ENCODE assay signal across 8 mouse cellular contexts in genomic region chrX:38576078-38576477, GRCm38 (mm10). TPM values are rescaled to one million over a fixed set of nuclear protein-coding genes. Genes with fewer than 3 reads are reported as not detected.
DNase-seq lines count a peak whose midpoint lies in the region; ATAC-seq lines count a peak whose summit lies in the region.
"Had no signal": no experiment of that assay in that cellular context is flagged by ENCODE, and none has a peak within 500 bp of the region (broad histone marks: within the 10 kb centered on the region; RNA-seq: fewer than 3 reads in every experiment).

Gene Cul4b, minus strand, starts transcription at chrX:38576196.

- no peaks in the 10 kb centered on the region for H3K36me3 ChIP-seq in forebrain, embryonic 12.5 days (replicated peaks)
- H3K36me3 ChIP-seq in hindbrain, embryonic 14.5 days (replicated peaks; ENCODE audit: control insufficient read depth, insufficient read depth): no peaks in the 10 kb centered on the region
- H3K36me3 ChIP-seq in liver, embryonic 15.5 days (replicated peaks): no peaks in the 10 kb centered on the region

- no peaks in the 10 kb centered on the region for H3K4me1 ChIP-seq in forebrain, embryonic 12.5 days
- no peaks in the 10 kb centered on the region for H3K4me1 ChIP-seq in hindbrain, embryonic 14.5 days (replicated peaks; ENCODE audit: control insufficient read depth, insufficient read depth, low read length)
- H3K4me1 ChIP-seq in liver, embryonic 15.5 days (replicated peaks): peaks cover 11% of the 10 kb centered on the region

- no peak for ATAC-seq in forebrain, embryonic 12.5 days (ENCODE audit: low FRiP score)
- ATAC-seq in hindbrain, embryonic 14.5 days (ENCODE audit: low FRiP score): no peak
- peak; percentile 96 for ATAC-seq in liver, embryonic 15.5 days (ENCODE audit: insufficient read depth)

- H3K27ac ChIP-seq in forebrain, embryonic 12.5 days: no peak within 1 kb of the TSS
- no peak within 1 kb of the TSS for H3K27ac ChIP-seq in hindbrain, embryonic 14.5 days
- H3K27ac ChIP-seq in liver, embryonic 15.5 days (replicated peaks): no peak within 1 kb of the TSS

- DNase-seq in ES-CJ7 (ENCODE audit: low read depth, low spot score) (peak; percentile 95), ZHBTc4 (ENCODE audit: low read depth, low spot score) (peak; percentile 95)
- no peak for DNase-seq in hindbrain, embryonic 14.5 days (ENCODE audit: low spot score)
- DNase-seq in cerebellum, adult 11 months: no peak
- DNase-seq in cerebellum, postnatal 14 days: no peak

- 90% methylated on average over 15 of the region's 15 CpGs for WGBS in forebrain, embryonic 12.5 days
- WGBS in hindbrain, embryonic 14.5 days: 90% methylated on average over 15 of the region's 15 CpGs
- WGBS in liver, embryonic 15.5 days (ENCODE audit: insufficient replicate concordance): 54% methylated on average over 15 of the region's 15 CpGs

- H3K9me3 ChIP-seq in forebrain, embryonic 12.5 days: no peaks in the 10 kb centered on the region
- H3K9me3 ChIP-seq in hindbrain, embryonic 14.5 days (ENCODE audit: control insufficient read depth, low read length): no peaks in the 10 kb centered on the region
- no peaks in the 10 kb centered on the region for H3K9me3 ChIP-seq in liver, embryonic 15.5 days (replicated peaks)
- H3K9me3 ChIP-seq: megakaryocyte, embryonic 14.5 days had no signal

- no peak within 1 kb of the TSS for H3K9ac ChIP-seq in forebrain, embryonic 12.5 days
- H3K9ac ChIP-seq in hindbrain, embryonic 14.5 days: no peak within 1 kb of the TSS
- no peak within 1 kb of the TSS for H3K9ac ChIP-seq in liver, embryonic 15.5 days

- no peak within 1 kb of the TSS for H3K4me2 ChIP-seq in forebrain, embryonic 12.5 days
- H3K4me2 ChIP-seq in hindbrain, embryonic 14.5 days (replicated peaks): no peak within 1 kb of the TSS
- peak within 1 kb of the TSS; percentile 42 for H3K4me2 ChIP-seq in liver, embryonic 15.5 days

- H3K27me3 ChIP-seq in forebrain, embryonic 12.5 days: no peaks in the 10 kb centered on the region
- no peaks in the 10 kb centered on the region for H3K27me3 ChIP-seq in hindbrain, embryonic 14.5 days (ENCODE audit: control insufficient read depth, insufficient read depth, low read length)
- no peaks in the 10 kb centered on the region for H3K27me3 ChIP-seq in liver, embryonic 15.5 days
- H3K27me3 ChIP-seq: megakaryocyte, embryonic 14.5 days had no signal

- H3K4me3 ChIP-seq in forebrain, embryonic 12.5 days (replicated peaks): no peak within 1 kb of the TSS
- H3K4me3 ChIP-seq in hindbrain, embryonic 14.5 days (replicated peaks; ENCODE audit: low read length): no peak within 1 kb of the TSS
- H3K4me3 ChIP-seq in liver, embryonic 15.5 days (replicated peaks): 0 out of 2 replicates have a peak within 1 kb of the TSS, but pooled peaks have one; percentile 8

RNA-seq across cellular contexts. Expression of gene Cul4b, which starts in this region (rescaled TPM):
- 35.5 and 37.4 TPM in 2 replicates for polyA plus RNA-seq in forebrain, embryonic 12.5 days (2016; fragmentation: Nextera tagmentation; extraction: Ambion mirVana)
- 25.1 and 25.4 TPM in 2 replicates for polyA plus RNA-seq in hindbrain, embryonic 14.5 days (2014; fragmentation: Nextera tagmentation; extraction: Ambion mirVana)
- 7.7 and 8.6 TPM in 2 replicates for polyA plus RNA-seq in liver, embryonic 15.5 days (2015; fragmentation: Nextera tagmentation; extraction: Ambion mirVana)

Comparison
In these comparisons a context has a peak if more than half of its experiments do, and no peak if none do; other contexts are left out.
1. DNase-seq: peak in ES-CJ7 (single experiment) and ZHBTc4 (single experiment); none in hindbrain, embryonic 14.5 days (single experiment), cerebellum, adult 11 months (single experiment) and cerebellum, postnatal 14 days (0 of 2).